Comparison of ENCODE assay signal across 8 mouse cellular contexts in genomic region chr2:103484617-103485401, GRCm38 (mm10). TPM values are rescaled to one million over a fixed set of nuclear protein-coding genes. Genes with fewer than 3 reads are reported as not detected.
A peak's percentile ranks its signal among the peaks of the same experiment; 100 is the strongest.
DNase-seq lines count a peak whose midpoint lies in the region; ATAC-seq lines count a peak whose summit lies in the region.

Gene Cat, minus strand, starts transcription at chr2:103485160.

- peak within 1 kb of the TSS; percentile 93 for H3K9ac ChIP-seq in hindbrain, embryonic 16.5 days (ENCODE audit: low read depth, low read length)

- peak within 1 kb of the TSS; percentile 84 for H3K4me2 ChIP-seq in hindbrain, embryonic 16.5 days (ENCODE audit: low read length)

- peaks cover 16% of the 10 kb centered on the region for H3K4me1 ChIP-seq in hindbrain, embryonic 16.5 days (ENCODE audit: control insufficient read depth, insufficient read depth, low read depth, low read length)

- peak within 1 kb of the TSS; percentile 76 for H3K4me3 ChIP-seq in hindbrain, embryonic 16.5 days (ENCODE audit: low read length)
- H3K4me3 ChIP-seq in macrophage (ENCODE audit: inconsistent target), result peak within 1 kb of the TSS; percentile 93

- peak; percentile 72 for DNase-seq in WW6 (ENCODE audit: low read depth, low spot score)
- DNase-seq in cerebellum, postnatal 4 days (ENCODE audit: low spot score in 2 of 2), result peak; percentile 90 to 94
- DNase-seq in gastrocnemius, adult 18-20 months (ENCODE audit: low spot score), result peak; percentile 98
- DNase-seq in left cerebral cortex, adult 18-20 months (ENCODE audit: low spot score in 2 of 2), result peak; percentile 96 to 97
- DNase-seq in right cerebral cortex, adult 18-20 months, result peak; percentile 97
- DNase-seq in urinary bladder, postnatal 10 days (ENCODE audit: low spot score), result peak; percentile 81

- peaks cover 49% of the 10 kb centered on the region for H3K79me2 ChIP-seq in macrophage (ENCODE audit: inconsistent target)

- under 1% methylated on average over 41 of the region's 41 CpGs for WGBS in hindbrain, embryonic 16.5 days
- WGBS in macrophage (ENCODE audit: missing documents), result under 1% methylated on average over 41 of the region's 41 CpGs

- H3K27me3 ChIP-seq in hindbrain, embryonic 16.5 days (replicated peaks; ENCODE audit: control insufficient read depth, insufficient read depth, low read length), result no peaks in the 10 kb centered on the region

- H3K9me3 ChIP-seq in hindbrain, embryonic 16.5 days (ENCODE audit: control insufficient read depth, low read length), result no peaks in the 10 kb centered on the region

- peak within 1 kb of the TSS; percentile 97 for H3K27ac ChIP-seq in hindbrain, embryonic 16.5 days (ENCODE audit: low read depth, low read length)
- peak within 1 kb of the TSS; percentile 71 for H3K27ac ChIP-seq in macrophage

- no peaks in the 10 kb centered on the region for H3K36me3 ChIP-seq in hindbrain, embryonic 16.5 days (ENCODE audit: control insufficient read depth, insufficient read depth, low read length)
- no peaks in the 10 kb centered on the region for H3K36me3 ChIP-seq in macrophage (ENCODE audit: inconsistent target)

- ATAC-seq in hindbrain, embryonic 16.5 days, result peak; percentile 99

RNA-seq across cellular contexts. Expression of gene Cat, which starts in this region (rescaled TPM):
- 100 to 1,000 TPM; 114 to 125 TPM for total RNA-seq in gastrocnemius, adult 18-20 months (2021)
- 95.8 and 105 TPM in 2 replicates for polyA plus RNA-seq in hindbrain, embryonic 16.5 days (2015; fragmentation: Nextera tagmentation; extraction: Ambion mirVana)
- total RNA-seq in left cerebral cortex, adult 18-20 months (2021), result 10 to 100 TPM; 38.3 to 38.4 TPM
- 10 to 100 TPM in 17 of 26 experiments, 1 to 10 TPM in 9; 4.4 to 50.8 (median 13.6) TPM for total RNA-seq in macrophage (2018; cell fraction: chromatin; rRNA removed)
- 100 to 1,000 TPM in 22 of 26 experiments, 10 to 100 TPM in 4; 89.5 to 266 (median 174) TPM for total RNA-seq in macrophage (2018; cell fraction: cytosol; rRNA removed)
- 100 to 1,000 TPM in 5 of 26 experiments, 10 to 100 TPM in 21; 28.0 to 154 (median 47.5) TPM for total RNA-seq in macrophage (2018; cell fraction: nucleus; rRNA removed)
- 207 to 457 TPM (median 368 TPM) in 3 replicates for polyA plus RNA-seq in macrophage (2018)

Comparison
In these comparisons a context has a peak if more than half of its experiments do, and no peak if none do; other contexts are left out.
1. Peak in every context shown above with its lines: DNase-seq, ATAC-seq, H3K4me3 ChIP-seq and H3K27ac ChIP-seq.